Mouse (Mus musculus) urinary bladder, postnatal 14 days (tissue): ENCODE data around the gene Antxr1.

Source experiments
- DNase-seq: peaks from one replicate; pipeline ENCODE4 v3.0.0; 2021; ENCODE audit warnings: low spot score

Antxr1 gene

DNA sequence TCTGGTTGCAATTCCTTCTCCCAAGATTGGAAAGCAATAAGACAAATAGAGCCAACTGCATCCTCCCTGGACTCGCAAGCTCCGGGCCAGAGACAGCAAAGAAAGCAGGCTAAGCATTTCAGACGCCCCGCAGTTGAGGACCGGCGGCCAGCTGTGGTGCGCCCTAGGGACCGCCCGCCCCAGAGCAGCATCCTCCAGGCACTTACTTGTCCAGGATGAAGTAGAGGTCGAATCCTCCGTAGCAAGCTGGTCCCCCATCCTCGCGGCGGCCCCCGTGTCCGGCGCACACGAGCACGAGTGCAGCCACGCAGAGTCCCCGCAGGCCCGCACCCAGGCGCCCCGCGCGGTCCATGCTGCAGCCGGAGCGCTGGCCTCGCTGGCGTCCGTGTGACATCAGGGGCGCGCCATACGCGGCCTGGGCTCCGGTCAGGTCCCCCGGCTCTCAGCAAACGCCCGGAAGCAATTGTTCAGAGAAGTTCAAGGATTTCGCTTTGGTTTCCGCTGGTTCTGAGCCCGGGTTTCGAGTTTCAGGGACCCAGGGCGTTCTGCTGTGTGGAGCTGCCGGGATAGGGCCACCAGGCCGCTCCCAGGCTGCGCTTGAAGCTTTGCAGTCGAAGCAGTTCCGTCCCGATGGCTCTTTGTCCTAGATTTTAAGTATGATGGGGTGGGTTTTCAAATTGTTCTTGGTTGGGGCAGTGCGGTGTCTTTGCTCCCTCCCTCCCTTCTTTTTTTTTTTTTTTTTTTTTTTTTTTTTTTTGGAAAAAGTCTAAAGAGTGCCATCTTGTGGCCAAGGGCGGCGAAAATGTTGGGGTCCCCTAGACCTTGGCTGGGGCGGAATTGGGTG lies at the start of gene Antxr1:
Gene Antxr1, minus strand, starts transcription at position 731 of the 844 bp plus-strand sequence.
- DNase-seq, result peak; percentile 56

DNA sequence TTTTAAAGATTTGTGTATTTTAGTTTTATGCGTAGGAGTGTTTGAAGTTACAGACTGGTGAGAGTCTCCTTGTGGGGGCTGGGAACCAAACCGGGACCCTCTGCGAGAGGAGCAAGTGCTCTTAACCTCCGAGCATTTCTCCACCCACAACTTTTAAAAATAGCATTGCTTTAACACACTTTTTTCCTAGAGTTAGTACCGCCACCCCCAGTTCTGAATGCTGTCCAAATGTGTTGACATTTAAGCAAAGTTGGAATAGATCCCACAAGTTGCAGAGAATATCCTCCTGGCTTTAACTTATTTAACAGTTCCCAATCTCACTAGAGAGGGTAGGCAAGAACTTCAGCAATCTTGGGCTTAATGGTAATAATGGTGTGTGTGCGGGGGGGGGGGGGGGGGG lies 49.1 kb upstream of the Antxr1 start:
- DNase-seq, result no peak

GRCm38 (mm10) chr6:87383926-87384691 lies 48.5 kb upstream of the Antxr1 start:
- no peak for DNase-seq

DNA sequence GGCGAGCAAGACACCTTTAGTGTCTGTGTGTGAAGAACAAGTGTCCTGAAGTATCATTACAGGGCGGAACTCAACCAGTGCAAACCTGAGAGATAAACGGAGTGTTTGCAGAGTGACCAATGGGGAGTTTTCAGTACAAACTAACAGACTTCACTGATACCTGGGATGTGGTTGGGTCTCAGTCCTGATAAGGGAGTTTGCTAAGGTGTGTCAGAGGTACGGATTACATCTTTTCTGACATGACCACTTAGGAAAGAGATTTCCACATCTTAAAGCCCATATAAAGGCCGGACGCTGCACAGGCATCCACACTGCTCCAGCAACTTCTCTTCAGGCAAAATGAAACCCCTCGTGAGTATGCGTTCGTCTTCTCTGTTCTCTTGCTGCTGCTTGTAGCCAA lies 37.4 kb upstream of the Antxr1 start, which contains the start of gene Gkn2:
Gene Gkn2, plus strand, starts transcription at position 301 of the 400 bp plus-strand sequence.
- DNase-seq, result no peak

DNA sequence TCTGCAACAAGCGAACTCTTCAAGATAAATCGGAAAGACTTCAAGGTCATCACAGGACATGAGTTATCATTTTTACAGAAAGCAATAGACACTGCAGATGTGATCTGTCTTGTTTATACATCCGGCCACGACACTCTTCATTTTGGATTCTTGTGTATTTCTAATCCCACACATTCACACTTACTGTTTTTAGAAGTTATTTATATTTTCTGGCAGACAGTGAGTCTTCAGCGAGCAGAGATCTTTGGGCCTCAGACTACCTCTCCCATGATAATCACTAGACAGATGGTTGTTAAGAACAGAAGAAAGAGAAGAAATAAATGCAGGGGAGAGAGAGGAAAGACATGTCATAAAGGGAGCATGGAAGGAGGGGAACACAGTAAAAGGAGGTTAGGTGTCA lies 33.6 kb upstream of the Antxr1 start:
- DNase-seq, result no peak

GRCm38 (mm10) chr6:87354441-87354840 lies 18.8 kb upstream of the Antxr1 start:
- DNase-seq, result no peak

DNA sequence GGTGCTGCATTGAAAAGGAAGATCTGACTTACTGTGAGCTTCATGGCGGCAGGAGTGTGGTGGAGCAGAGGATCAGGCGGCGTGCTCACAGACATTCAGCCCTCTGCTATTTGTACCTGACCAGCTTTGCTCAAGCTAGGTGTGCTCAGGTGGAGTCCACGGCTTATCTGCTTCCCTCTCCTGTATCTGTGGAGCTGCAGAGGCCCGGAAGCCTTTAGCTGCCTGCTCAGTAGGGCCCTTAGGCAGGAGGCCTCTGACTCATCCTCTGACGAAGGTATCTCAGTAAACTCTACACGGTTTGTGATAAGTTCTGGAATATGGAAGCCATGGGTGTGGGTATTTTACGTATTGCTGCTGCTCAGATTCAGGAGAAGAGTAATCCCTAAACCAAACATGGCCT lies 15.2 kb upstream of the Antxr1 start, which contains the start of gene Gkn1:
Gene Gkn1, minus strand, starts transcription at position 114 of the 400 bp plus-strand sequence.
- no peak for DNase-seq

- no peak for DNase-seq
Observed at GRCm38 (mm10) chr6:87335935-87336295, 294 bp upstream of the Antxr1 start.

DNA sequence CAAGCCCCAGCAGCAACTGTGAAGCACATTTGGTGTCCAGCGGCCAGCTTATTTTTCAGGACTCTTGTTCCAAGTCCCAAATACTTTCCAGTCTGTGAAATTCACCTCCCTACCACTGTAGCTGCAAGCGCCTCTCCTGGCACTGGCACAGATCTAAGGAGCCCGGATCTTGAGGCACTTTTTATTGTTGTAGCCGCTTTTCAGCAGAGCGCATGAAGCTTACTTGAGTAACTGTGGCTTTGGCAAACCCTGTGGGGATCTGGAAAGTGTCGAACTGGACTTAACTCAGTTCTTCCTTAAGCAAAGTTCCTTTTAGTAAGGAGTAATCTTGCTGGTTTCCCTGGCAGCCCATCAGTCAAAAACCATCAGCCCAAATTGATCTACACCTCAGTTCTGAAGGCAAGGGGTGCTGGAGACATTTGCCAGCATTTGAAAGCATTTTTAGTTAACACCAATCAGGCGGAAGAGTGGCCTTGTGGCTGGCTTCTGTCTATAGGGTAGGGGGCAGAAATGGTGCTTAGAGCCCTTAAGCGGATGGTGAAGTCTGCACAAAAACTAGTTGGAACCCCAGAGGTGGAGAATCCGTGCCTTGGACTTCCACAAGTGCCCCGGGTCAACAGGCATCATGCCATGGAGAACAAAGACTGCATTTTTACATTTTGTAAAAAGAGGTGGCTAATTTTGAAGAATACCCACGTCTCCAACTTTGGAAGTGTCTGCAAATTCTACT lies 1.1 kb downstream of the Antxr1 start:
- peak; percentile 38 for DNase-seq

DNA sequence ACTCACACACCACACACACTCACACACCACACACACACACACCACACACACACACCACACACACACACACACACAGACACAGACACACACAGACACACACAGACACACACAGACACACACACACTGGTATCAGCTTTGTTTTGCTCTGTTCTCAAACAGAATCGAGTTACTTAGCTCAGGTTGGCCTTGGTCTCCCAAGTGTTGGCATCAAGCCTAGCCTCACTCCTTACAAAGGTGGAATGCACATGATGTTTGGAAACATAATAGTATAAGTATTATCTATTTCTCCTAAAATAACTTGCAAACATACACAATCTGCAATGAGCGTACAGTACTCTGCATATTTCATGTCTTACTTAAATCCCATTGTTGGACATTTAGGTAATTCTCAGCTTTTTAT lies 3.2 kb downstream of the Antxr1 start:
- DNase-seq, result no peak

DNA sequence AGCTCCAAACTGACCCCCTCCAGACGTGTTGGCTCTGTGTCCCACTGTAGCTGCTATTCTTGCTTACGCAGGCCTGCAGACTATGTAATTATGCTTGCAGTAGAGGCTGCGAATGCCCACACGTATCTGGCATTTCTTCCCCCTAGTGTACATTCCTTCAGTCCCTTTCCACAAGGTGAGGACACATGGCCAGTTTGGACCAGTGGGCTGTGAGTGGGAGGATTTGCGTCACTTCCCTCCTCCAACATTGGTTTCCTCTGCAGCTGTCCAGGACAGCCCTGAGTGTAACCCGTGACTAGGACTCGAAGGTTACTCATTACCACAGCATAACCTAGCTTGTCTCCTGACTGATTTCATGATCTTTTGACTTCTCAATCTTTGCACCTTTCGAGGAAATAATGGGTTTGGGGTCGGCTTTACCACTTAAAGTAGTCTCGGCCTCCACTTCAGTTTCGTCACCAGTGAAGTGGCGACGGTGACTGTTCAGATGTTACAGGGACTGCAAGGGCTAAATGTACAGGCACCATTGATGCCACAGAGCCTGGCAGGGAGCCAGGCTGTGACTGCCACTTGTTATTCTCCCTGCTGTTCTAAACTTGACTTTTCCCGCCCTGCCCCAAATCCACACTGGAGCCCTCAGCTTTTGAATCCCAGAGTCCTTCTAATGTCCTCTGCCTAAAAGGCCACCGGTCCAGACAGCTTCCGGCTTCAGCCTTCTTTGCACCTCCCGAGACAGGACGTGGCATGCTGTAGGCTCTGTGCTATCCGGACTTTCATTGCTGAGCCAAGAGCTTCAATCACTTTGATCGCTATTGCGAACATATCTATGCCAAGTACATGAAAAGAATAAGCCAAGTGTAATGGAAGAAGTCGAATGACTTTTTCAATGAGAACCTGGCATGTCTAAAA lies 7.1 kb downstream of the Antxr1 start:
- DNase-seq, result no peak

DNA sequence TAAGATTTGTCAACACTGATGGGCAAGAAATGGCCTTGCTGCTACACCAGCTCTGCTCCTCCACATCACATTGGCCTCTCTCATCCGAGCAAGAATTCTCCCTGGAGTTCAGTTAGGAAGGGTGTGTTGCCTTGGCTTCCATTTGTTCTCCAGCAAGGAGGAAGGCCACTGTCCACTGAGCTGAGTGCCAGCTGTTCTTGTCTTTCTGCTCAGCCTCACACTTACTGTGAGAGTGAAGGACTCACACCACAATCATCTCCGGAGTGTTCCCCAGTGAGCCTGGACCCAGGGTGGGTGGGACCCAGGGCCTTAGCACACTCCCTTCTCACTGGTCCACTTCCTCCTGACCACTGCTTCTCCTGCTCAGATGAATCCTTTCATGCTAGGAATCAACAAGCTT lies 8.7 kb downstream of the Antxr1 start:
- no peak for DNase-seq

- peak; percentile 48 for DNase-seq
Observed at GRCm38 (mm10) chr6:87323381-87323780, 12.2 kb downstream of the Antxr1 start.

- no peak for DNase-seq
Observed at GRCm38 (mm10) chr6:87318651-87319050, 17.0 kb downstream of the Antxr1 start.

DNA sequence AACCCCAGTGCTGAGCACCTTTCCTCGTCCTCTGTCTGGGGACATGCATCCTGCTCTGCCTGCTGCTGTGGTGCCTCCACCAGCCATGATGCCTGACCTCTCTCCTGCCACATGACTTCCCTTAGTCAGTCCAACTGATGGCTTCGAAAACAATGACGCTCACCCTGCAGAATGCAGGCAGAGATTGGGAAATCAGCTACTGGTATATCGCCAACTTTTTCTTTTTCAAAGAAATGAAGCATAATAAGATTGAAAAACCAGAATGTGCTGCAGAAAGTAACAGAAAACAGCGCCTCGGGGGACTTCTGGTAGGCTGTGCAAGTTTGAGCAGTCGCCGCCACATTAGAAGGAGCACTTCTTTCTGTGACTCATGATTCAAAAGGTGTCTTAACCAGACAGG lies 18.7 kb downstream of the Antxr1 start:
- peak; percentile 32 for DNase-seq

GRCm38 (mm10) chr6:87312761-87313160 lies 22.9 kb downstream of the Antxr1 start:
- DNase-seq, result no peak

DNA sequence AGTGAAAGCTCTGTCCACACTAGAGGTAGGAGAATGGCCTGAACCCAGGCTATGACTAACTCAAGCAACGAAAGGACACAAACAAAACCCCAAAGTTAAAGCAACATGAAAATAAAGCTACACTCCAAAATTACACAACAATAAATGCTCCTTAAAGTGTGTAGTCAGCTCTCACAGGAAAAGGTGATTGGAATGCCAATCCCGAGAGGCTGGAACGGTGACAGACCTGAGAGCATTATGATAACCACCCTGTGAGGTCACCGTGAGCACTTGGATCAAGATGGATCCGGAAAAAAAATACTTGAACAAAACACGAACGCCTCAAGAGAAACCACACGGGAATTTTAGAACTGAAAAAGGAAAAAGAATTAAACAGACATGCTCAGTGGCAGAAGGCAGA lies 31.1 kb downstream of the Antxr1 start:
- no peak for DNase-seq

DNA sequence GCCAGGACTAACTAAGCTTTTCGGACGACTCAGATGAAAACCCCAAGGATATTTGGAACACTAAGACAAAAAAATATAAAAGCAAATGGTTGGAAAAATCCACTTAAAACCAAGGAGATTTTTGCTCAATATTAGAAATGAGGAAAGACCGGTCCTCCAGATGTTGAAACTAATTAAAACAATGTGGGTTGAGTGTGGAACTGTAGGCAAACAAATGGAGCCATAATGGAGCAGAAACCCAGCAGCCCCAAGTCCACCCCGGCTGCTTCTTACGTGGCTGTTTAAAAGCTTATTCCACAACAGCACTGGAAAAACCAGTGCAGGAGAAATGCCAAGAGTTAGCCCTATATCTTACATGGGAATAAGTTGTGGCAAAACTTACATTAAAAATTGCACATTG lies 32.9 kb downstream of the Antxr1 start:
- DNase-seq, result no peak

GRCm38 (mm10) chr6:87301991-87302390 lies 33.6 kb downstream of the Antxr1 start:
- DNase-seq, result no peak

DNA sequence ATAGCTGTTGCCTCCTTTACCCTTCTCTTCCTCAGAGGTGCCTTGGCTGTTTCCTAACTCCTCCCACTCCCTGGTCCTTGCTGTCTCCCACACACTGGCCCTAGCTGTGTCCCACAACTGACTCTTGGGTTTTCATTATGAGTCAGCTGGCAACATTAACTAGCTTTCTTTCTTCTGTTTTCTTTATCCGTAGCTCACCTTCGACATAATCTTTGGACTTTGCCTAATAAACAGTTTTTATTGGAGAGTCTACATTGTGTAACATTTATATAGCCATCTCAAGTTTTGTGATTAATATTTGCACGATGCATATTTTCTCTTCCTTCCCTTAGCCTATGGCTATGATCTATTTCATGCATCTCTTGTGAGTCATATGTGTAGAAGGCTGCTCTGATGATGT lies 40.7 kb downstream of the Antxr1 start:
- peak; percentile 35 for DNase-seq
